Mouse (Mus musculus) midbrain, embryonic 10.5 days (tissue): Measurements from ENCODE around the gene Tcirg1. TPM values are rescaled to one million over a fixed set of nuclear protein-coding genes. Genes with fewer than 3 reads are reported as not detected.

Experiments
- DNase-seq: peaks from one replicate; pipeline ENCODE4 v3.0.0-alpha.2; 2017; ENCODE audit warnings: low spot score
- H3K27ac ChIP-seq: fragments of 300-500 bp; sonication (generic); replicated peaks from 2 replicates; pipeline ENCODE4 v1.5.1; 2016; ENCODE audit warnings: mild to moderate bottlenecking
- H3K27me3 ChIP-seq: fragments of 300-500 bp; sonication (generic); 2 replicates; pipeline ENCODE4 v1.6.1; 2016; ENCODE audit warnings: low read depth, mild to moderate bottlenecking; ENCODE audit not compliant: poor library complexity, severe bottlenecking
- H3K36me3 ChIP-seq: fragments of 300-500 bp; sonication (generic); 2 replicates; pipeline ENCODE4 v1.6.1; 2016; ENCODE audit warnings: mild to moderate bottlenecking, moderate library complexity
- H3K4me1 ChIP-seq: fragments of 300-500 bp; sonication (generic); 2 replicates; pipeline ENCODE4 v1.6.1; 2016
- H3K4me3 ChIP-seq: fragments of 300-500 bp; sonication (generic); 2 replicates; pipeline ENCODE4 v1.5.1; 2016; ENCODE audit warnings: mild to moderate bottlenecking, moderate library complexity
- H3K9me3 ChIP-seq: fragments of 300-500 bp; sonication (generic); replicated peaks from 2 replicates; pipeline ENCODE4 v1.6.1; 2016; ENCODE audit warnings: mild to moderate bottlenecking
- WGBS: fragments of 180-500 bp; shearing (Covaris S2); methylation state at CpG from one replicate; pipeline ENCODE4 v1.1.7; 2016; 5-methylcytosine and 5-hydroxymethylcytosine counted together
- polyA plus RNA-seq: library from polyadenylated mRNA; unstranded; fragments of >200 nt; fragmentation: Nextera tagmentation; extraction: Ambion mirVana; gene quantifications from 2 replicates; pipeline ENCODE4 v1.2.1, GENCODE M21; 2016

Tcirg1 gene
- polyA plus RNA-seq, 1 experiment from 2014 or later = 17.0 TPM

GRCm38 (mm10) chr19:3924190-3924589, 17.3 kb upstream of the Tcirg1 start:
- no peak overlapping the region for H3K4me3 ChIP-seq
- no peaks in the 10 kb centered on the region for H3K36me3 ChIP-seq
- H3K9me3 ChIP-seq = no peaks in the 10 kb centered on the region
- DNase-seq = no peak
- H3K27me3 ChIP-seq = no peaks in the 10 kb centered on the region
- peaks cover 18% of the 10 kb centered on the region for H3K4me1 ChIP-seq
- peak overlapping the region; percentile 7 for H3K27ac ChIP-seq
- WGBS = 79% methylated on average over 8 of the region's 8 CpGs

GRCm38 (mm10) chr19:3923586-3923985, 16.7 kb upstream of the Tcirg1 start:
- H3K27ac ChIP-seq = peak overlapping the region; percentile 7
- no peak overlapping the region for H3K4me3 ChIP-seq
- DNase-seq = no peak
- H3K27me3 ChIP-seq = no peaks in the 10 kb centered on the region
- H3K9me3 ChIP-seq = no peaks in the 10 kb centered on the region
- 52% methylated on average over 13 of the region's 13 CpGs for WGBS
- peaks cover 16% of the 10 kb centered on the region for H3K4me1 ChIP-seq
- no peaks in the 10 kb centered on the region for H3K36me3 ChIP-seq

GRCm38 (mm10) chr19:3922661-3923371, 15.9 kb upstream of the Tcirg1 start:
- Histone ChIP-seq H3K4me3 (no peak overlapping the region), H3K9me3 (no peaks in the 10 kb centered on the region), H3K36me3 (no peaks in the 10 kb centered on the region), H3K27me3 (no peaks in the 10 kb centered on the region), H3K27ac (peak overlapping the region; percentile 7; the same call in 1 of the 2 replicates), H3K4me1 (peaks cover 19% of the 10 kb centered on the region)
- no peak for DNase-seq
- WGBS = 61% methylated on average over 10 of the region's 10 CpGs

- H3K36me3 ChIP-seq = no peaks in the 10 kb centered on the region
- H3K4me3 ChIP-seq = no peak overlapping the region
- H3K4me1 ChIP-seq = peaks cover 15% of the 10 kb centered on the region
- no peaks in the 10 kb centered on the region for H3K27me3 ChIP-seq
- H3K9me3 ChIP-seq = no peaks in the 10 kb centered on the region
- no peak overlapping the region for H3K27ac ChIP-seq
- DNase-seq = no peak
Measured at GRCm38 (mm10) chr19:3919928-3920327, 13.0 kb upstream of the Tcirg1 start.

GRCm38 (mm10) chr19:3916727-3917126, 9.8 kb upstream of the Tcirg1 start:
- H3K27ac ChIP-seq = no peak overlapping the region
- H3K4me1 ChIP-seq = peaks cover 23% of the 10 kb centered on the region
- WGBS = 79% methylated on average over 11 of the region's 11 CpGs
- H3K27me3 ChIP-seq = no peaks in the 10 kb centered on the region
- H3K9me3 ChIP-seq = no peaks in the 10 kb centered on the region
- DNase-seq = no peak
- no peaks in the 10 kb centered on the region for H3K36me3 ChIP-seq
- H3K4me3 ChIP-seq = no peak overlapping the region

GRCm38 (mm10) chr19:3914535-3914934, 7.6 kb upstream of the Tcirg1 start:
- Histone ChIP-seq H3K4me3 (no peak overlapping the region), H3K9me3 (no peaks in the 10 kb centered on the region), H3K36me3 (peaks cover 20% of the 10 kb centered on the region), H3K27me3 (no peaks in the 10 kb centered on the region), H3K27ac (no peak overlapping the region), H3K4me1 (peaks cover 28% of the 10 kb centered on the region)
- WGBS = 90% methylated on average over 5 of the region's 5 CpGs
- DNase-seq = no peak

GRCm38 (mm10) chr19:3913692-3914091, 6.8 kb upstream of the Tcirg1 start:
- 85% methylated on average over 8 of the region's 8 CpGs for WGBS
- Histone ChIP-seq H3K27me3 (no peaks in the 10 kb centered on the region), H3K27ac (peak overlapping the region; percentile 91), H3K9me3 (no peaks in the 10 kb centered on the region), H3K36me3 (peaks cover 29% of the 10 kb centered on the region), H3K4me3 (peak overlapping the region; percentile 65), H3K4me1 (peaks cover 26% of the 10 kb centered on the region)
- DNase-seq = no peak

GRCm38 (mm10) chr19:3912337-3913204, 5.6 kb upstream of the Tcirg1 start, which contains the start of gene Ndufs8:
Ndufs8 (minus strand) TSS chr19:3912774.
- Histone ChIP-seq H3K4me1 (peaks cover 23% of the 10 kb centered on the region), H3K27ac (peak within 1 kb of the TSS; percentile 91), H3K9me3 (no peaks in the 10 kb centered on the region), H3K4me3 (peak within 1 kb of the TSS; percentile 65), H3K27me3 (no peaks in the 10 kb centered on the region), H3K36me3 (peaks cover 39% of the 10 kb centered on the region)
- under 1% methylated on average over 43 of the region's 43 CpGs for WGBS
- DNase-seq = peak; percentile 95

- H3K27ac ChIP-seq = no peak overlapping the region
- H3K27me3 ChIP-seq = peaks cover 15% of the 10 kb centered on the region; the same call in 1 of the 2 replicates
- H3K4me1 ChIP-seq = peaks cover 45% of the 10 kb centered on the region
- peaks cover 39% of the 10 kb centered on the region for H3K36me3 ChIP-seq
- WGBS = 86% methylated on average over 5 of the region's 5 CpGs
- H3K9me3 ChIP-seq = no peaks in the 10 kb centered on the region
- no peak for DNase-seq
- H3K4me3 ChIP-seq = no peak overlapping the region
Measured at GRCm38 (mm10) chr19:3910206-3910605, 3.3 kb upstream of the Tcirg1 start.

- WGBS = 92% methylated on average over 8 of the region's 8 CpGs
- no peak overlapping the region for H3K4me3 ChIP-seq
- DNase-seq = no peak
- no peak overlapping the region for H3K27ac ChIP-seq
- peaks cover 43% of the 10 kb centered on the region for H3K36me3 ChIP-seq
- H3K27me3 ChIP-seq = peaks cover 26% of the 10 kb centered on the region
- H3K4me1 ChIP-seq = peaks cover 54% of the 10 kb centered on the region
- no peaks in the 10 kb centered on the region for H3K9me3 ChIP-seq
Measured at GRCm38 (mm10) chr19:3907876-3908660, 1.1 kb upstream of the Tcirg1 start.

- 41% methylated on average over 10 of the region's 10 CpGs for WGBS
- DNase-seq = no peak
- H3K36me3 ChIP-seq = peaks cover 52% of the 10 kb centered on the region
- peak overlapping the region; percentile 60 for H3K4me3 ChIP-seq
- H3K9me3 ChIP-seq = no peaks in the 10 kb centered on the region
- peak overlapping the region; percentile 77 for H3K27ac ChIP-seq
- H3K4me1 ChIP-seq = peaks cover 47% of the 10 kb centered on the region
- H3K27me3 ChIP-seq = peaks cover 26% of the 10 kb centered on the region
Measured at GRCm38 (mm10) chr19:3906326-3906725, 607 bp downstream of the Tcirg1 start.

- Histone ChIP-seq H3K9me3 (no peaks in the 10 kb centered on the region), H3K27ac (peak overlapping the region; percentile 58), H3K27me3 (peaks cover 26% of the 10 kb centered on the region), H3K4me3 (peak overlapping the region; percentile 22), H3K36me3 (peaks cover 42% of the 10 kb centered on the region), H3K4me1 (peaks cover 46% of the 10 kb centered on the region)
- DNase-seq = no peak
- 51% methylated on average over 6 of the region's 6 CpGs for WGBS
Measured at GRCm38 (mm10) chr19:3905261-3905969, 1.5 kb downstream of the Tcirg1 start.
